Mouse (Mus musculus) c-Kit-positive CD71-positive TER-119-negative erythroid progenitor cells, embryonic 14.5 days (primary cell): ENCODE results near the gene Tiam1.

Experiments
- DNase-seq: peaks from one replicate; pipeline ENCODE4 v3.0.0-alpha.2; 2013; ENCODE audit warnings: low read depth

Tiam1 gene

DNA sequence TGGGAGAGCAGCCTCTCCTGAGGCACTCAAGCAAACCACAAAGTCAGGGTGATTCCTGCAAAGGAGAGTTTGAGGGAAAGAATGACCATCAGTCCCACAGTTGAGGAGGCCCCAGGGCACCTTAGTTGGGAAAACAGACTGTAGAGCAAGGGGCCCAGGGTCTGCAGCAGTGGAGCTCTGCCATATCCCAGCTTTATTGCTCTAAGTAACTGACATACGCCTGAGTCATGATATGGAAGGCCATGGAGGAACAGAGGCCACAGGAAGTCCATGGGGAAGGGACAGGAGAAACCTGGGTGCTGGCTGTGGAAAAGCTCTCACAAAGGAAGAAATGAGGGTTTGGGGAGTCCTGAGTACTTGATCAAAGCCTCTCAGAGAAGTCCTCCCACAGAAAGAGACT is 189.5 kb downstream of the Tiam1 start:
- no peak for DNase-seq

DNA sequence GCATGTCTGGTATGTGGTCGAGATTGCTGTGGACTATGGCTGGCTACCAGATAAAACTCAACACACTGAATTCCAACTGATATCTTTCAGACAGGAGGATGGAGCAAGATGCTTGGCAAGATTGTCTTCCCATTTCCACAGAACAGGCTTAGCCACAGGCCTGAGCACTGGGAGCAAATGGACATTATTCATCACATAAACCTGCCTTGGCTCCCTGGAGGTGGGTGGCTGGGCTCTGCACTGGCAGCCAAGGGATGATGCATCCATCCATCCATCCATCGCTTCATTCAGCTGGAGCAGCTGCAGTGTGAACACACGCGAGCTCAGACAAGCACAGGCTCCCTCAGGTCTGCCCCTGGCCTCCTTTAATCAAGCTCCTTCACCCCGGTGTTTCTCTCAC is 190.7 kb downstream of the Tiam1 start:
- no peak for DNase-seq

DNA sequence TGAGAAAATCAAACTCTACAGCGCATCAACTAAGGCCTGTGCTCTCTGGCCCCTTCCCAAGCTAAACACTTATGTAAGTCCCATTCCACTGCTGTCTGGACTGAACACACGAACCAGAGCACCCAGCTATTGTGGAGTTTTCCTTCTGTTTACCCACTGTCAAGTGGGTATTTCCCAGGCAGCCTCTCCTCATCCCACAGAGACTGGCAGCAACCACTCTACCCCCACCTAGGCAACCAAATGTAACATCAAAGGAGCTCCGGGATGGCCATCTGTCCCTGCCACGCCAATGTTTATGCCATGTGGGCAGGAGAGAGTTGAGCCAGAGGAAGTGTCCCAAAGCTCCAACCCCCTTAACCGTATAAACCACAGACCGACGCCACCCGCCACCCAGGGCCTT is 192.8 kb downstream of the Tiam1 start:
- DNase-seq = no peak

DNA sequence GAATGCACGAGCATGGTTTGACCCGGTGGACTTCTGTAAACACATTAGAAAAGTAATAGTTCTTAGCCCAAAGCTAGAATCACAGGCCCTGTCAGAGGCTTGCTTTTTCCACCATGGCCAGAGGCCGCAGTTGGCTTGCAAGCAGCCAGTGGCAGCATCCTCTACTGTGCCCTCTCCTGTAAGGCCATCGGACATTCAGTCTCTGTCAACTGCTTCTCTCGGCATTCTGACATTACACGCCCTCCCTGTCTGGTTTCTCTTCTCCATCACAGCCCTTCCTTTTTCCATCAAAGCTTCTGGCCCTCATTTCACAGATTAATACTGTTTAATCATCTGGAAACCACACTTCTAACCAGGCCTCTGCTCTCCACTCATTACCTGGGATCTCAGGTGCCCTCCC is 193.3 kb downstream of the Tiam1 start:
- DNase-seq = no peak

DNA sequence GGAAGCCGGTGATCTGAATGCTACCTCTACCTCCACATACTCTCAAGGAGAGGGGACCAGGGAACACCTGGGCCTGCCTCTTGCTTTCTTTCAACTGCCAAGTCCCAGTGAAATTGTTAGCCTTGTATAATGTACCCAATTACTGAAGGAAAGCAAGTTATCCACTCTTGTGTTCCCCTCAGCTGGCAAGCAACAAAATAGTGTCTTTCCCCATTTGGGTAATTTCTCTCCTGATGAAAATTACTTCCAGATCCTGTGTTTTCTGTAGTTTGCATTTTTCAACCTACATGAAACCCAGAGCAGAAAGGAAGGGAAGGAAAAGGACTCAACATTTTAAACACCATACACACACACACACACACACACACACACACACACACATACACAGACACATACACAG is 195.5 kb downstream of the Tiam1 start:
- no peak for DNase-seq

DNA sequence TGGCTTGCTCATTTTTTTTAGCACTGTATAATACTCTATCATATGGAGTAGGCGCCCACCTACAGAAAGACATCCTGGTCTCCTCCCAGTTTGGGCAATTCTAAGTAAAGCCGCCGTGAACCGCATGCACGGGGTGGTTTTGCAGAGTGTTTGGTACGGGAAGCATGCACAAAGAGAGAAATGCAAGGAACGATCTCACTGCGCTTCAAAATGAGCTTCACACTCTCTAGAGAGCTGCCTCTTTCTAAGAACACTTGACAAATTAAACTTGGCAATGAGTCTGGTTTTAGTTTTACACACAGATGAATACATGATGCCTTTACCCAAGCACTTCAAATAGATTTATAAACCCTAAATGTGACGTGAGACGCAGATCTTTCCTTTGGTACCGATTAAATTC is 196.8 kb downstream of the Tiam1 start:
- DNase-seq = no peak

DNA sequence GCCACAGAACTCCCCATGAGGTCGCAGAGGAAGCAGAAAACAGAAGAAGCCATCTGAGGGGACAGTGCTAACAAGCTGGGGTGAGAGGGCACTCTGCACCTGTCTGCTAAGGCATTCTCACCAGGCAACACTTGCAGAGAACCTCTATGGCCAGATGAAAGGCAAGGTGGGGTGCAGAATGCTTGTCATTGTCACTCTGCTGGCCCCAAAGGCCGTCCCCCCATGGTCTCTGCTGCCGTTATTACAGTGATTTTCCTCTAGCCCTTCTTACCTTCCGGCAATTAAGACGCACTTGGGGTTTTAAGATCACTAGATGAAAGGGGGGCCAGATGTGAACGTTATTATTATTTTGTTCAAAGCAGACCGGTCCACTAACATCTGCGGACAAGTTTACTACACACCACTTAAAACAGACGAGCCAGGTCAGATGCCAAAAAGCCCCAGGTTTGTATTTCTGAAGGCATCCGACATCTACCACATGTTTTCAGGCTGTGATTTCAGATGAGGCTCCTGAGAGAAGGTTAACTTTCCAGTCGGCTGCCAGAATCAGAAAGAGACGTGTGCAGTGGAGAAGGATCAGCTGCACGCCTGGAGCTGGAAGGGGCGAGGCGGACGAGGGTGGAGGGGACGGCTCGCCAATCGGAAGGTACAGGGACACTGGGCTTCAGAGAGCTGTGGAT is 198.8 kb downstream of the Tiam1 start:
- DNase-seq = no peak

DNA sequence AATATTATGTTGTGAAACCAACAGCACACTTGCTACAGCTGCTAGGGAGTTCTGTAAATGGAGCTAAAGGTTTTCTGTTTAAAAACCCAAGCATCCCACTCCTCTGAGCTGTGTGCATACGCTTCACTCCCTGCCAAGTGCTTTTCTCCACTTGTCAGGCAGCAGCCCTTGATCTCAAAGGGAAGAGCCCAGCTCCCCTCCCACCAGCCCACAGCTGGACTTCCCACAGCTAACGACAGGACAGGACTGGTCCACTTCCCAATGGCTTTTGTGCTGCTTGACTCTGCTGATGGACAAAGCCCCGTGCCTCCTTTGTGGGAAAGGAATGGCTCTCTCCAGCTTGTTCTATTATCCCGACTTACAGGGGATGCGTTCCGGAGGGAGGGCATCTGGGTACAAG is 199.5 kb downstream of the Tiam1 start:
- DNase-seq = no peak

DNA sequence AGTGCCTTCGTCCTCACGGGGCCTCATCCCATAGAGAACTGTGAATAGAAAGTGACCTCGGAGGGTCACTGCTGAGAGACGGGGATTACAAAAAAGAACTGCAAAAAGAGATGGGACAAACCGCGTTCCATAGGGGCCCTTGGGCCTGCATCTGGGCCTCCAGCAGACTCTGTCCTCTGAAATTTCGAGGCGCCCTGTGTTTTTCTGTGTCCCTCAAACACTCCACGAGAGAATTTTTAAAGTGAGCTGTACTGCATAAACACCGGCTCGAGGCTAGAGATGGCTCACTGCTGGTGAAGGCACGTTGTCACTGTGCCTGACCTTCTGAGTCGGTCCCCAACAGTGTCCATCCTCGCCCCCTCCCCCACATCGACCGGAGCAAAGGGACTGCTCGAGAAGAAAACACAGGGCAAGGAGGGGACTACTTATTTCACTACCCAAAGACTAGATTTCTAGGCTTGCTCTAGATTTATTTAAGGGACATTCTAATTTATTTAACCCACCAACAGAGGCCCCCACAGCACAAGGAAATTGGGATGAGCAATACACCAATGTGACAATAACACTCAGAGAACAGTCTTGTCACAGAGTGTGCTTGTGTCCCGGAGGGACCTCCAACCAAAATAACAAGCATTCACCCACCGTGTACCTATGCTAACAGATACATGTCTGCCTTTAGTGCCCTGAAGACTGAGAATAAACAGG is 200.2 kb downstream of the Tiam1 start:
- DNase-seq = no peak

DNA sequence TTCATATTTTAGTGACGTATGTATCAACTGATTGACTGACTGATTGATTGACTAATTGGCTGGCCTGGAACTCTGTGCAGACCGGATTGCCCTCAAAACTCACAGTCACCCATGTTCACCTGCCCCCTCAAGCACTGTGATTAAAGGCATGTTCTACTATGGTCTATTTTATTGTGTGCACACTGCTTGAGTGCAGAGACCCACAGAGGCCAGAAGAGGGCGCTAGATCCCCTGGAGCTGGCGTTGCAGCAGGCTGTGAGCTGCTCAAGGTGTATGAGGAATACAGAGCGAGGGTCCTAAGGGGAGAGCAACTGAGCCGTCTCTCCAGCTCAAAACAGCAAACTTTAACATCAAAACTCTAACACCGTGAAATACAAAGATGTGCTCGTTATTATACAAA is 202.9 kb downstream of the Tiam1 start:
- DNase-seq = no peak

DNA sequence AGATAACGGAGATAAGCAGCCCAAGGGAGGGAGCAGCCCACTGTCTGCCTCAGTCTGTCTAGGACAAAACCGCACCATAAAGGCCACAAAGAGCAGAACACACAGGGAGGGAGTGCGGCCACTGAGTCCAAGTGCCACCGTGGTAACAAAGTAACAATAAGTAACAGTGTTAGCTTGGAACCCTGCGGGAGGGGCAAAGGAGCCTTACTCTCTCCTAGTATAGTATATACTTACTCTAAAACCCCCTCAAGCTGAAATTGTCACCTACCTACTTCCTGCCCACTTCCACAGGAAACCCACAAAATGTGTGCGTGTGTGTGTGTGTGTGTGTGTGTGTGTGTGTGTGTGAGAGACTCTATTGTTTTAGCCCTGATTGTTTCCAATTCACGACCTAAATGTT is 205.3 kb downstream of the Tiam1 start:
- DNase-seq = no peak

DNA sequence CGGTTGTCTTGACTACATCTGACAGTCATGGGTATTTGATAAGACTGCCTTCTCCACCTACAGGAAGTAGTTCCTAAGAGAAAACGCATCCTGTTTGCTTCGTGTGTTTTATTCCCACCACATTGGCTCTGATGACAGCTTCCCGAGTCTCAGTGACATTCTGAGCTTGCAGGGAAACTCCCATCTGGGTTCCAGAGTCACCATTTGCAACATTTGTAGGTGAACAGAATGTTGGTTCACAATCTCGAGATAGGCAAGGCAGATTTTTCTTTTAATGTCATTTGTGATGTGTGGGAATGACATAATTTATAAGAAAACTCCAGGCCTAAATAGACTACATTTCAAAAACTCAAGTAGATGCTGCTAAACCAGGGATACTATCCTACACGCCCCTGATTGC is 207.0 kb downstream of the Tiam1 start:
- DNase-seq = no peak

DNA sequence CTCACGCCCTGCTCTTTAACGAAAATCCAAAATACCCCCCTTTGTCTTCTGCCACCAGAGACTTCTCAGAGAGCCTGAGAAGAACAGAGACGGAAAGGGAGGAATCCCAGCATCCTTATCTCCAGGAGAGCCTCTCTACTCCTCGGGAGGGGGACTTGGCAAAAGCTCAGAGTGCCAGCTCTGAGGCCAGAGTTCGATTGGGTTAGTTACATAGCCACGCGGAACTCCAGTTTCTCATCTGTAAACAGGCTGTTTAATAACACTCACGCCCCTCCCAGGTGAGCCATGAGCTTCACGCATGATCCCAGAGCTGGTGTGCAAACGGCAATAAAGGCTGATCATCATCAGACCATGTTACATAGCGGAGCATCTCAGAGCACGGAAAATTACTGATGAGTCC is 208.2 kb downstream of the Tiam1 start:
- DNase-seq = no peak

DNA sequence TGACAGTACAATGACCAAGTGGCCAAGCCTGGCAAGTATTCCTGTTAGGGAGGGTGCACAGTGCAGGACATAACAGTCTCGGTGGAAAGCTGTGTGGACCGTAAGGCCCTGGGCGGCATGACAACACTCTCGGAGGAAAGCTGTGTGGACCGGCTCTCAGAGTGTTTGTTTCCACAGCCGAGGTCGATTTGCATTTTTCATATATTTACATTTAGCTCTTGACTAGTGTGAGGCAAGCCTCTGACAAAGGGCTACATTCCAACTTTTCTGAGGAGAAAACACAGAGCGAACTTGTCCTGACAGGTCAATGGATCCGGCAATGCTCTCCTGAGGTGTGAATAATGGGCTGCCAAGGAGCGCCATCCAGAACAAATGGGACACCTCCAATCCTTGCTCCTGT is 209.0 kb downstream of the Tiam1 start:
- no peak for DNase-seq

DNA sequence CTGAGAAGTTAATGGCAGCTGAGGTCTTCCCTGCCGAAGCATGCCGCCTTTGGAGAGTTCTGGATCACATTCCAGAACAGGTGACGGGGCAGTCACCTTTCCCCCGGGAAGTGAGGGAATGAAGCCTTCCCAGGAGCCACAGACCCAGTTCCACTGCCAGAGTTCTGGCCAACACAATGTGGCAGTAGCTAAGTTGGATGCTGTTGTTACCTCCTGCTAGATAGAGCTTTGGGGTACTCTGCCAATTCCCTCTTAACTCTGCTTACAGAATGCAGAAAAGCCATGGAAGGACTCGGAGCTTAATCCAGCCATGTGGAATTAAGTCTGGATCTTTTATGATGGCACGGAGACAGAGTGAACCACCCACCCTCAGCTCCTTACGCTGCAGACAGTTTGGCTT is 209.6 kb downstream of the Tiam1 start:
- DNase-seq = no peak

DNA sequence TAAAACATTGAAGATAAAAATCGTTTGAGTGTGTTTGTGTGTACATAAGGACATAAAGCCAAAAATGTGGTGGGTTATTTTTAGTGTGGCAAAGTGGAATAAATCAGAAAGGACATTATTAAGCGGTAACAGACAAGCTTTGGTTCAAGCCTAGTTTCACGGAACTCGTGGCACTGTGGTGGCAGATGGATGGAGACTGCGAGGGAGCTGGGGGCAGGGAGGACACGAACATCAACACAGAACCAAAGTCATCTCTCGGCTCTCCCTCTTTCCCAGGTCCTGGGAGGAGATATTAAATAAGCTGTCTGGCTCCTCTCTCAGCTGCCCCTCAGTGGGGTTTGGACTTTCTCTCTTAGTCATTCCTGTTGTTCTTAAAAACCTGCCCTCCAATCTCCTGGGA is 215.0 kb downstream of the Tiam1 start:
- DNase-seq = no peak

DNA sequence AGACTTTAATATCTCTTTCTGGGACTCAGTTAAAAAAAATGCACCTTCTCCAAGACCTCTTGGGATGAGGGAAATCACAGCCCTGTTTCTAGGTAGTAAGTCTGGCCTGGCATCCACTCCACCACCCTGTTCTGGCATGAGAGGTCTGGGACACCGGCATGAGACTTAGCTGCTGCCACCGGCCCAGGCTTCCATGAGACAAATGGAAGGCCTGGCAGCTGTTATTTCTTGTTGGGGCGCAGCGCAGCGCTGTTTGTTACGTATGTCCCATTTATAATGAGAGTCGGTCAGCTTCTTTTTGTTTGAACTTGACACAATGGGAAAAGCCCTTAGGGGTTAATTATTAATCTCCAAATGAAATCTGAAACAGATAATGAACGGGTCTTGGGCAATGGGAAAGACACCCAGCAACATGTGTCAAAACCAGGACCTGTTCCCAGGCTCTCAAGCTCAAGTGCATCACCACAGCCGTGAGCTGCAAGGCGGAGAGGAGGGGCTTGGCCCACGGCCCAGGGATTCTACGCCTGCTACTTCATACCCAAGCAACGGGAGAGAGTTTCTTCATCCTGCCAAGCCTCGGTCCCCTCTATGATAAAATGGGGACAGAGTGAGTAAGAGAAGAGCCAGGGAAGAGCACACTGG is 219.2 kb downstream of the Tiam1 start:
- DNase-seq = no peak

DNA sequence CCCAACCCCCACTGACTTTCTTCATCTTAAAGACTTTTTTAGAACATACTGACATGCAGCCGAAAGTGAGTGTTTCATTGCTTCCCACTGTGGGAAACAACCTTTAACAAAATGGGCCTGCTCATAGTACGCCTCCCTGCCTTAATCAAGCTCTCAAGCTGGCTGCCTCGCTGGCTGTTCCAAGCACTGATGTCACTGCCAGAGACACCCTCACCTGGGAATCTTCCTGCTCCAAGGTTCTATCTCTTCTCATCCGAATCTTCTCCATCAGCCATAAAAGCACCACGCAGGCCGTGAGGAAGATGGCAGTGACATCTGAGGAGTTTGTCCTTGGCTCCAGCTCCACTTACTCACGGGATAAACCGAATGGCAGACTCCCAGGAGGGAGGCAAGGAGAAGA is 220.3 kb downstream of the Tiam1 start:
- no peak for DNase-seq

DNA sequence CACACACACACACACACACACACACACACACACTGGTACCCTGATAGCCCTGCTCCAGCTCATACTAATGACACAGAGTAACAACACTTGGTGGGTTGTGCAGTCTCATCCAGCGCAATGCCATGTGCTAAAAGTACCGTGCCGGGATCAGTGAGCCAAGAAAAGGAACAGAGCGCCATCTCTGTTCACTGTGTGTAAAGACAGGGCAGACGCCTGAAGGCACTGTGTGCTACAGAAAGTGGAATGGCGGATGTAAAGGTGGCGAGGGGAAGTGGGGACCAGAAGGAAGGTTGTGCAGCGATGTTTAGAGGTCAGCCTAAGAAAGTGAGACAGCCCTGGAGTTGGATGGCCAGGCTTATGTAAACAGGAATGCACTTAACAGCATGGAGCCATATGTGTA is 221.1 kb downstream of the Tiam1 start:
- DNase-seq = no peak

DNA sequence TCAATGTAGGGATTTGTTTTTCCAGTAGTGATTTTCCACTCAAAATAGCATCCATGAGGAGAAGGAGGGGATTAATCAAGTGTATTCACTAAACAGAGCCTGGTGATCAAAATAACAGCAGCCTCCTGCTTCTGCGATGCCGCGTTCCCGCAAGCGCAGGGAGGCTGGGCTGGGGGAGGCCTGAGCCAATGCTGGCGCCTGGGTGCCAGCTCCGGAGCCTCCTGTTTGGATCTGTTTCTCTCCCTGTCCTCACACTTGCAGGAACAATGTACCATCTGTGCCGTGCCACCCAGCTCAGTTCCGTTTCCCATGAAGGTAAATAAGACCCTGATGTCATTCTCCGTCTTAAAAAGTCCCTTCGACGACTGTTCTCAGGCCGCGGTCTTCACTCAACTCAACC is 222.2 kb downstream of the Tiam1 start:
- DNase-seq = no peak

DNA sequence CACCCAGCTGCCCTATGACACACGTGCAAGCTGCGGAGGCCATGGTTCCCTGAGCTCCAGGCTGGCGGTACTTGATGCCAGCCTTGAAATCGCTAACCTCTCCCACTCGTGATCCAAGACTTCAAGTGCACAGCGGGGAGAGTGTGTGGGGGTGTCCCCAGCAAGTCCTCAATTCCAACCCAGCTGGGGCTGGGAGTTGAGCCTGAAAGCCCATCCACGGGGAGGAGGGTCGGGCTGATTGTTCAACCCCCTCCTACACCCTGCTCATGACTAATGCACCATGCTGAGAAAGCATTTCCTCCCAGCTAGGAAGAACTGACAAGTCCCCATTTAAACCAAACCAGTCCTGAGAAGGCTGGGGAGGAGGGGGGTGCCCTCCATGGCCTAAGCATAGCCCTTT is 223.2 kb downstream of the Tiam1 start:
- no peak for DNase-seq

DNA sequence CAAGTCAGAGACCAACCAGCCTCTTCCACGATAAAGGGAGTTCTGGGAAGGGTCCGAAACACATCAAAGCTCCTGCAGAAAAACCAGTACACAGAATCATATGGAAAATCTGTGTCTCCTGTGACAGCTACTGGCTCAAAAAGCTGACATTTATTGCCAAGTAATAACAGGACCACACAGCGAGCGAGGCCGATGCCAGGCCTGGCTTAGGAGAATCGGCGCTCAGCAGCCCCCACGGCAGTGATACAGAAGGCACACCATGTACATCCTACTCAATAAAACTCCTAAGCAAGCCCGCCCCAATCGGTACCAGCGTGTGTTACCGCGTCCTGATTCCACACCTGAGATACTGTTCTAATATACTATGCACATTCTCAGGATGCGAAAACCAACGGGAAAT is 226.2 kb downstream of the Tiam1 start:
- no peak for DNase-seq

DNA sequence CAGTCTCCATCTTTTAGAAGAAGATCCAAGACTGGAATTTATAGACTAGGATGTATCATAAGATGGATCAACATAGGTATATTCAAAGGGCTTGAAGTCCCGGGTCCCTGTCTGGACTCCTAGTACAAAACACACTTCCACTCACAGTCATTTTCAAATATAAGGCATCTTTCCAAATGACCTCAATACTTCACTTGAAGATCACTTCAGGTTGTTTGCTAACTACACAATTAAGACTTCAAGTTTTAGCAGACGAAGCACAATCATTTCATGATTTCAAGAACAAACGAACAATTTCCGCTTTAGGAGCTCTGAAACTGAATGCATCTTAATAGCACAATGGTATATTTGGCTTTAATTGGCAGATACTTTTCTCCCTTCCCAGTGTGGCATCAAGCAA is 228.6 kb downstream of the Tiam1 start:
- no peak for DNase-seq
